Mouse (Mus musculus) MEL (cell line): ENCODE results near the gene Cdh22.

Experiments
- CHD1 ChIP-seq: IDR thresholded peaks from 2 replicates; pipeline ENCODE4 v1.6.1; 2012; ENCODE audit warnings: low read depth, mild to moderate bottlenecking, inconsistent platforms, low read length, improper control_type of control experiment
- CTCF ChIP-seq, 3 experiments: IDR thresholded peaks in 2 of 3; conservative IDR thresholded peaks in 1 of 3; 2 replicates each; pipeline ENCODE4 v1.5.1; 2011 to 2012; ENCODE audit warnings: low read length in 3 of 3, low read depth in 2 of 3, mild to moderate bottlenecking in 2 of 3, improper control_type of control experiment in 1 of 3, inconsistent platforms in 1 of 3, mixed read lengths in 1 of 3, moderate library complexity in 1 of 3; ENCODE audit not compliant: control insufficient read depth in 1 of 3, insufficient read depth in 1 of 3, poor library complexity in 1 of 3, severe bottlenecking in 1 of 3
- EP300 ChIP-seq, 2 experiments: IDR thresholded peaks; 2 replicates each; pipeline ENCODE4 v1.6.1; 2011; ENCODE audit warnings: improper control_type of control experiment in 2 of 2, low read length in 2 of 2, low read depth in 1 of 2, mild to moderate bottlenecking in 1 of 2
- POLR2A ChIP-seq, 2 experiments: IDR thresholded peaks; 2 replicates each; pipeline ENCODE4 v1.6.1; 2011 to 2012; ENCODE audit warnings: low read length in 2 of 2, mild to moderate bottlenecking in 2 of 2, control low read depth in 1 of 2, improper control_type of control experiment in 1 of 2, low read depth in 1 of 2, moderate library complexity in 1 of 2; ENCODE audit not compliant: control insufficient read depth in 1 of 2, insufficient read depth in 1 of 2, poor library complexity in 1 of 2
- SMC3 ChIP-seq: IDR thresholded peaks from 2 replicates; pipeline ENCODE4 v1.6.1; 2011; ENCODE audit warnings: low read depth, low read length, improper control_type of control experiment
- TAL1 ChIP-seq: IDR thresholded peaks from 2 replicates; pipeline ENCODE4 v1.6.1; 2012; ENCODE audit warnings: mild to moderate bottlenecking, inconsistent platforms, low read length, moderate library complexity, mixed read lengths
- TBP ChIP-seq: IDR thresholded peaks from 2 replicates; pipeline ENCODE4 v1.8.0; 2011; ENCODE audit warnings: low read depth, low read length, improper control_type of control experiment
- TCF12 ChIP-seq: IDR thresholded peaks from 2 replicates; pipeline ENCODE4 v1.6.1; 2014; ENCODE audit warnings: low read depth, mild to moderate bottlenecking, inconsistent platforms, low read length, improper control_type of control experiment, moderate library complexity
- USF1 ChIP-seq: IDR thresholded peaks from 2 replicates; pipeline ENCODE4 v1.6.1; 2014; ENCODE audit warnings: low read depth, mild to moderate bottlenecking, inconsistent platforms, low read length, improper control_type of control experiment, moderate library complexity
- USF2 ChIP-seq, 2 experiments: IDR thresholded peaks; 2 replicates each; pipeline ENCODE4 v1.6.1; 2011 to 2012; ENCODE audit warnings: improper control_type of control experiment in 2 of 2, low read length in 2 of 2, borderline replicate concordance in 1 of 2, inconsistent platforms in 1 of 2, low read depth in 1 of 2, mild to moderate bottlenecking in 1 of 2; ENCODE audit not compliant: insufficient read depth in 1 of 2
- ZKSCAN1 ChIP-seq: IDR thresholded peaks from 2 replicates; pipeline ENCODE4 v1.6.1; 2012; ENCODE audit warnings: low read depth, mild to moderate bottlenecking, inconsistent platforms, low read length, improper control_type of control experiment, moderate library complexity
- ZNF384 ChIP-seq: IDR thresholded peaks from 2 replicates; pipeline ENCODE4 v1.6.1; 2012; ENCODE audit warnings: low read depth, mild to moderate bottlenecking, inconsistent platforms, low read length, improper control_type of control experiment

DNA sequence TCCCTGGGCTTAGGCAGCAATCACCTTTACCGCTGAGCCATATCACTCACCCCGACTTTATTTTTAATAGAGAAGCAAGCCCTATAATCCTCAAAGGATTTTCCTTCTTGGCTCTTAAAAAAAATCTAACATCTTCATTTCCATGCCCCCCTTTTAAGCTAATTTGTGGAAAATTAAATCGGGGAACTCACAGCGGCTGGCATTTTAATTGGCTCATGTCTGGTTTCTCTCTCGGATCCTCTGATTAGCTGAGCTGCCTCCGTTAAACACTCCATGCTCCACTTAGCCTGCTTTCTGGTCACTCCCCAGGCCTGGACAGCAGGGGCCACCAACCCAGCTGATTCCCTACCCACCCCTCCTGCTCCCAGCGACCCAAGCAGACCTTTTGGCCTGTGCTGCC is 142.3 kb downstream of the Cdh22 start:
- TF ChIP-seq EP300 (IDR thresholded peaks at IDR 0.05; ENCODE audit: low read depth in 1 of 2, low read length in 2 of 2) (no peak), TAL1 (no peak), CHD1 (no peak), ZNF384 (no peak), CTCF (IDR thresholded peaks at IDR 0.05 in 2 of 3, conservative IDR thresholded peaks at IDR 0.05 in 1 of 3; ENCODE audit: control insufficient read depth in 1 of 3, insufficient read depth in 1 of 3, low read depth in 2 of 3, low read length in 3 of 3, poor library complexity in 1 of 3, severe bottlenecking in 1 of 3) (no peak), POLR2A (IDR thresholded peaks at IDR 0.05; ENCODE audit: control insufficient read depth in 1 of 2, insufficient read depth in 1 of 2, low read depth in 1 of 2, low read length in 2 of 2, poor library complexity in 1 of 2) (no peak), SMC3 (no peak), TBP (no peak), USF2 (IDR thresholded peaks at IDR 0.05; ENCODE audit: borderline replicate concordance in 1 of 2, insufficient read depth in 1 of 2, low read depth in 1 of 2, low read length in 2 of 2) (no peak), USF1 (no peak), TCF12 (no peak), ZKSCAN1 (no peak)
